15 mouse cellular contexts compared by ENCODE assay signal in the genomic region with DNA sequence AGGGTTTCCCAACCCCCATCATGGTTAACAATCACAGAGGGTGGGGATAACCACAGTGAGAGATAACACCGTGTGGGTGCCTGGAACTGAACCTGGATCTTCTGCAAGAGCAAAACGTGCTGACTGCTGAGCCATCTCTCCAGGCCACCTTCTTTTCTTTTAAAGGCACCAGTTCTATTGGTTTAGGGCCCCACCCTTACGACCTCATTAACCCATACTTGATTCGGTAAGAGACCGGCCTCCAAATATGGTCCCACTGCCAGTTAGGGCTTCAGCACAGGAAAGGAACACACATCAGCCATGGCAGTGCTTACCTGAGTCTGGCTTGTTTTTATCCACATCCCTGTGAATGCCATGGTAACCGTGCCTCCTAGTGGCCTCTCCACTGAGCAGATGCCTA.
"Had no signal": no experiment of that assay in that cellular context is flagged by ENCODE, and none has a peak within 500 bp of the region (broad histone marks: within the 10 kb centered on the region; RNA-seq: fewer than 3 reads in every experiment).

No protein-coding gene starts in this region.

- H3K4me3 ChIP-seq: kidney, embryonic 15.5 days; limb, embryonic 15.5 days; liver, embryonic 12.5 days; megakaryocyte, embryonic 14.5 days; midbrain, embryonic 12.5 days; neural tube, embryonic 15.5 days had no signal

- H3K4me2 ChIP-seq: kidney, embryonic 15.5 days; limb, embryonic 15.5 days; liver, embryonic 12.5 days; lung, embryonic 14.5 days; midbrain, embryonic 12.5 days; neural tube, embryonic 15.5 days had no signal

- H3K4me1 ChIP-seq: liver, embryonic 12.5 days had no signal

- H3K36me3 ChIP-seq: kidney, embryonic 15.5 days; limb, embryonic 15.5 days; liver, embryonic 12.5 days; midbrain, embryonic 12.5 days; neural tube, embryonic 15.5 days had no signal

- DNase-seq: kidney, adult 2 months; kidney, postnatal 14 days; layer of hippocampus, postnatal 36 days; lung, embryonic 14.5 days; lung, postnatal 10 days; lung, postnatal 4 days; thymus, adult 2 months; thymus, postnatal 36 days had no signal

- ATAC-seq: liver, embryonic 12.5 days; midbrain, embryonic 16.5 days had no signal

- H3K27me3 ChIP-seq: midbrain, embryonic 12.5 days had no signal

- H3K9me3 ChIP-seq: kidney, embryonic 15.5 days; limb, embryonic 15.5 days; liver, embryonic 12.5 days; megakaryocyte, embryonic 14.5 days; midbrain, embryonic 12.5 days; neural tube, embryonic 15.5 days had no signal

- H3K9ac ChIP-seq: kidney, embryonic 15.5 days; limb, embryonic 15.5 days; liver, embryonic 12.5 days; lung, embryonic 14.5 days; midbrain, embryonic 12.5 days; neural tube, embryonic 15.5 days had no signal

- H3K27ac ChIP-seq: kidney, embryonic 15.5 days; limb, embryonic 15.5 days; liver, embryonic 12.5 days; midbrain, embryonic 12.5 days; neural tube, embryonic 15.5 days had no signal
